Mouse (Mus musculus) heart, adult 2 months (tissue): ENCODE measurements around the gene Zbtb4.

Experiments used
- CTCF ChIP-seq: fragments of 200-600 bp; IDR thresholded peaks from 2 replicates; pipeline ENCODE4 v1.8.1; 2022; ENCODE audit warnings: antibody characterized with exemption, mild to moderate bottlenecking, moderate library complexity
- POLR2A ChIP-seq: fragments of 200-500 bp; IDR thresholded peaks from 2 replicates; pipeline ENCODE4 v1.6.1; 2011; ENCODE audit warnings: mild to moderate bottlenecking, low read depth, low read length, control low read depth; ENCODE audit not compliant: insufficient read depth

- TF ChIP-seq CTCF, result no peak
- no peak for TF ChIP-seq POLR2A
Measured at GRCm38 (mm10) chr11:69810280-69810679, 44.6 kb downstream of the Zbtb4 start.
